Mouse (Mus musculus) megakaryocyte, embryonic 14.5 days (primary cell): ENCODE data around the gene 1700018B08Rik. TPM values are rescaled to one million over a fixed set of nuclear protein-coding genes. Genes with fewer than 3 reads are reported as not detected.

ENCODE experiments used
- H3K27me3 ChIP-seq: replicated peaks from 2 replicates; pipeline ENCODE3; 2012; ENCODE audit warnings: inconsistent platforms
- H3K36me3 ChIP-seq: replicated peaks from 2 replicates; pipeline ENCODE3; 2012; ENCODE audit warnings: low read length, inconsistent platforms, mixed read lengths
- H3K4me1 ChIP-seq: 2 replicates; pipeline ENCODE4 v1.6.1; 2012; ENCODE audit warnings: inconsistent platforms
- H3K4me3 ChIP-seq: replicated peaks from 2 replicates; pipeline ENCODE3; 2012; ENCODE audit warnings: moderate library complexity, mild to moderate bottlenecking, inconsistent platforms
- H3K9me3 ChIP-seq: 2 replicates; pipeline ENCODE4 v1.6.1; 2012; ENCODE audit warnings: inconsistent platforms
- FLI1 ChIP-seq: IDR thresholded peaks from 2 replicates; pipeline ENCODE4 v1.6.1; 2012; ENCODE audit warnings: low read length, inconsistent platforms, mixed read lengths
- GATA1 ChIP-seq: IDR thresholded peaks from 3 replicates; pipeline ENCODE4 v1.6.1; 2012; ENCODE audit warnings: mixed read lengths, low read length, inconsistent platforms, borderline replicate concordance
- polyA plus RNA-seq: library from polyadenylated mRNA; stranded (reverse); fragments of >175 nt; gene quantifications from 2 replicates; pipeline ENCODE4 v1.2.3, GENCODE M21; 2012; ENCODE audit warnings: low replicate concordance; ENCODE audit not compliant: insufficient read depth

Gene 1700018B08Rik
- polyA plus RNA-seq, 1 experiment = not detected

DNA sequence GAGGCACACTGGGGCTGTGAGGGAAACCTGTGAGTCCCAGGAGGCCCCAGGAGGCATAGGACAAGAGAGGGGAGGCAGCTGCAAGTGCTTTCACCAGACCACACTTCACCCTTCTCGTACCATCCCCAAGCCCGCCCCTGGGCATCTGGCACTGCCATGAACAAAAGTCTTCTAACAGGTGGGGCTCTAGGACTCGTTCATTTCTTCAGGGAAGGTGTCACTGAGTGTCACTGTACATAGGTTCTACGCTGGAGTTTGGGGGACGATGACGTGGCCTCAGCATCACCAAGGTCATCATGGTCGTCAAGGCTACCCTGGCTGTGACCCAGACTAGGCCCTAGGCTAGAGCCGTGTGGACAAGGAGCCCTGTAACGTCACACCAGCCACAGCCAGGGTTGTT, 16.4 kb downstream of the 1700018B08Rik start:
- Histone ChIP-seq H3K27me3 (peaks cover 67% of the 10 kb centered on the region), H3K4me1 (no peaks in the 10 kb centered on the region), H3K9me3 (no peaks in the 10 kb centered on the region), H3K36me3 (no peaks in the 10 kb centered on the region), H3K4me3 (no peak overlapping the region)
- no peak for TF ChIP-seq GATA1
- TF ChIP-seq FLI1 = no peak

DNA sequence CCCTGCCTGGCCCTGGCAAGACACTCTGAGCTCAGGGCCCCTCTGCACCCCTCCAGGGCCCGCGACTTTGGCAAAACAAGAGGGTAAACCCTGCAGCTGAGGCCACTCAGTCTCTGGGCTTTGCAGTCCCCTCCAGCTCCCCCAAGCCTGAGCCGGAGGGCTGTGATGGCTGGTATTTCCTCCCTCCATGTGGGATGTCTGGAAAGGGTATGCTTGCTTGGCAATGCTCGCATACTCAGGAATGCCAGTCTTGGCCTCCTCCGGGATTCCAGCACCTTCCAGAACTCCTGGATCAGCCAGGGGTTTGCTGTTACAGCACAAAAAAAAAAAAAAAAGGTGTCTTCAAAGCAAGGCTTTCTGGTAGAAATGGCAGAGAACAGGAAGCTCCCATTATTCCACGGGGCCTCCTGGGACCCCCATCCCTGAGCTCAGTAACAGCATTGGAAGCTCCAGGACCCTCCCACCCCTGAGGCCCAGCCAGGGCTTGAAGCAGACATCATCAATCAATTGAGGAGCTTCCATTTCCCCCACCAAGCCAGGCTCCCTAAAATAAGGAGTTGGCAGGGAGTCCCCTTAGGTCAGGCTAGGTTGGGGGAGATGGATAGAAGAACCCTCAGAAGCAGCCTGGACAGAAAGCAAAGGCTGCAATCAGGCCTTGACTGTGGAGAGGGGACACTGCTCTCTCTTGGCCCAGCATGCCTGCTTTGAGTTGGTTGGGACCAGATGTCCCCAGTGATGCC, 17.1 kb downstream of the 1700018B08Rik start:
- Histone ChIP-seq H3K27me3 (peaks cover 71% of the 10 kb centered on the region), H3K4me3 (no peak overlapping the region), H3K4me1 (no peaks in the 10 kb centered on the region), H3K36me3 (no peaks in the 10 kb centered on the region), H3K9me3 (no peaks in the 10 kb centered on the region)
- TF ChIP-seq FLI1 (no peak), GATA1 (no peak)

DNA sequence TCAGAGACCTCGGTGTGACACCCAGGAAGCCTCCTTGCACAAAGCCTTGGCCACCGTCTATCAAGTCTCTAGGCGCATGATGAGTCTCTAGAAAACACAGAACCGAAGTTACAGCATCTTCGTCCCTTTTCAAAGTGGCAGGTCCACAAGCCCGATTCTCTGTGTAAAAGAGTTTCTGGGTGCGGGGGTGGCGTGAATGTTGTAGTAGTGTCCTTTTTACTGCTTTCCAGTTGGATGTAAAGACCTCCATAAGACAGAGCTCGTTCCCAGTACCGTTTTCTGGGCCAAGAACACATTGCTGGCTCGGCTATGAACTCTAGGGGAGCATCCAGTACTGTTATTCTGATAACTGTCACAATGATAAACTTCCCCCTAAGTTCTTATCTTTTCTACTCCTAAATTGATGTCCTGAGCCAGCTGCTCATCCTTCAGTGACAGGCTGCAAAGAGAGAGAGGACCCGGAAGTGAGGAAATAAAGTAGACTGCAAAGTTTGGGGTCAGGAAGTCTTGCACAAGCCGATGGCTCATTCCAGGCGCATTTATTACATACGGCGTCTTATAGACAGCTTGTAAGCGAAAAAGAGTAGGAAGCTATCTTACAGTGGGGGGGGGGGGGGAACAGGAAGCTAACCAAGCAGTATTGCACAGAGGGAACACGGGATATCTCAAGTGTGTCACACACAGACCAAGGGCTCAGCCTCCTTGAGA, 18.9 kb downstream of the 1700018B08Rik start:
- no peaks in the 10 kb centered on the region for H3K36me3 ChIP-seq
- H3K9me3 ChIP-seq = peaks cover 3% of the 10 kb centered on the region
- TF ChIP-seq GATA1 (no peak), FLI1 (no peak)
- H3K27me3 ChIP-seq = peaks cover 64% of the 10 kb centered on the region
- no peak overlapping the region for H3K4me3 ChIP-seq
- no peaks in the 10 kb centered on the region for H3K4me1 ChIP-seq

DNA sequence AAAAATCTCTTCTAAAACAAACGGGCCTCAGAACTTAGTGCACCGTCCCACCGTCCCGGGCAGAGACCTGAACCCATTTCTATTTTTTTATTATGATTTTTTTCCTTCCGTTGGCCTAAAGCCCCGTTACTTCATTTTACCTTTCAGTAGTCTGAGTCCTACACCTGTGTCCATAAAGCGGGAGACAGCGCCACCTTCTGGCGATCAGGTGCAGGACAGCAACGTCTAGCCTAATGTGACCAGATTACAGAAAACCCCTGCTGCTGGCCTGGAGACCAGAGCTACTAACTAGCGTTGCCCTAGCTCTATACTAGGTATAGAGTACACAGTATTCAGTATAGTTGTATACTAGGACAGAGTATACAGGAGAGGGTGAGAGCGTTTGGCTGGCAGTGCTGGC, 30.7 kb downstream of the 1700018B08Rik start:
- no peaks in the 10 kb centered on the region for H3K4me1 ChIP-seq
- H3K4me3 ChIP-seq = no peak overlapping the region
- H3K36me3 ChIP-seq = no peaks in the 10 kb centered on the region
- TF ChIP-seq FLI1 (no peak), GATA1 (no peak)
- H3K9me3 ChIP-seq = 0 out of 2 replicates have a peak, but pooled peaks cover 4% of the 10 kb centered on the region
- peaks cover 65% of the 10 kb centered on the region for H3K27me3 ChIP-seq

- Histone ChIP-seq H3K4me1 (no peaks in the 10 kb centered on the region), H3K9me3 (no peaks in the 10 kb centered on the region), H3K36me3 (no peaks in the 10 kb centered on the region), H3K4me3 (no peak overlapping the region), H3K27me3 (peaks cover 74% of the 10 kb centered on the region)
- TF ChIP-seq GATA1 (no peak), FLI1 (no peak)
These were observed 32.4 kb downstream of the 1700018B08Rik start for GRCm38 (mm10) chr8:121511751-121512150.

- H3K9me3 ChIP-seq = 0 out of 2 replicates have a peak, but pooled peaks cover 3% of the 10 kb centered on the region
- H3K27me3 ChIP-seq = peaks cover 62% of the 10 kb centered on the region
- no peak overlapping the region for H3K4me3 ChIP-seq
- H3K4me1 ChIP-seq = no peaks in the 10 kb centered on the region
- H3K36me3 ChIP-seq = no peaks in the 10 kb centered on the region
- TF ChIP-seq GATA1 (no peak), FLI1 (no peak)
These were observed 46.5 kb downstream of the 1700018B08Rik start for GRCm38 (mm10) chr8:121497621-121498020.

DNA sequence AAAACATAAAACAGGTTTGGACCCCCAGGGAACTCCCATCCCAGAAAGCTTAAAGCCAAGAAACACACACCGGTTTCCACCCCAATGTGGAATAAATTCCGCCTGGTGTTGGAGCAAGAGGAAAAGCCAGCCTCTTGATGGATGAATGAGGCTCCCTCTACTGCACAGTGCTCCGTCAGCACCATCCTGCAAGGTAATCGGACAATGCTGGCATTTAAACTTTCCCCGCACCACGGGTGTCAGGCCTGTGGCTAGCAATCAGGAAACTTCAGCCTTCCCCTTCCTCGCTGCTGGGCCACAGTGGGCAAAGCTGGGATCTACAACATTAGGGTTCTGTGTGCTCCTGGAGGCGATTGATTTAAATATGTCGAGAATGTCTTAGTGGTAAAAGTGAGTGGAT, 52.5 kb downstream of the 1700018B08Rik start:
- Histone ChIP-seq H3K27me3 (peaks cover 47% of the 10 kb centered on the region), H3K36me3 (no peaks in the 10 kb centered on the region), H3K9me3 (no peaks in the 10 kb centered on the region; the same call in 1 of the 2 replicates), H3K4me3 (no peak overlapping the region), H3K4me1 (no peaks in the 10 kb centered on the region)
- TF ChIP-seq GATA1 (no peak), FLI1 (no peak)

- TF ChIP-seq FLI1 (no peak), GATA1 (no peak)
- Histone ChIP-seq H3K9me3 (no peaks in the 10 kb centered on the region; the same call in 1 of the 2 replicates), H3K36me3 (no peaks in the 10 kb centered on the region), H3K4me1 (no peaks in the 10 kb centered on the region), H3K27me3 (peaks cover 54% of the 10 kb centered on the region), H3K4me3 (no peak overlapping the region)
These were observed 59.9 kb downstream of the 1700018B08Rik start for GRCm38 (mm10) chr8:121484072-121484782.

Other genes with a start within 250 kb of the 1700018B08Rik start
- 19.2 and 31.2 TPM in 2 replicates for gene Fbxo31, start 34.5 kb upstream of the 1700018B08Rik start, polyA plus RNA-seq
- gene Map1lc3b, start 46.0 kb upstream of the 1700018B08Rik start, polyA plus RNA-seq = 62.1 and 147 TPM in 2 replicates
- gene Zcchc14, start 108.6 kb upstream of the 1700018B08Rik start, polyA plus RNA-seq = 0.19 and 0.36 TPM in 2 replicates
- not detected in 2 replicates for gene Jph3, start 185.3 kb upstream of the 1700018B08Rik start, polyA plus RNA-seq